Mouse (Mus musculus): ENCODE results near the gene 1700001L19Rik. TPM values are rescaled to one million over a fixed set of nuclear protein-coding genes. Genes with fewer than 3 reads are reported as not detected.

1700001L19Rik gene
- polyA plus RNA-seq, 1 experiment from 2014 or later: 0.95 TPM

GRCm38 (mm10) chr13:68583961-68584360 lies 13.3 kb upstream of the 1700001L19Rik start:
- peaks cover 67% of the 10 kb centered on the region for H3K36me3 ChIP-seq
- DNase-seq (ENCODE audit: low spot score): no peak
- WGBS: 95% methylated on average over 11 of the region's 11 CpGs

GRCm38 (mm10) chr13:68585441-68585840 lies 11.8 kb upstream of the 1700001L19Rik start:
- H3K27me3 ChIP-seq (ENCODE audit: low read depth, poor library complexity, severe bottlenecking): no peaks in the 10 kb centered on the region
- WGBS: 90% methylated on average over 7 of the region's 7 CpGs
- no peaks in the 10 kb centered on the region for H3K9me3 ChIP-seq (replicated peaks)
- H3K4me1 ChIP-seq: peaks cover 9% of the 10 kb centered on the region
- DNase-seq (ENCODE audit: low spot score): no peak
- H3K36me3 ChIP-seq: peaks cover 70% of the 10 kb centered on the region
- no peak overlapping the region for H3K4me3 ChIP-seq
- no peak overlapping the region for H3K27ac ChIP-seq

More at GRCm38 (mm10) chr13:68583961-68584360, 13.3 kb upstream of the 1700001L19Rik start:
- no peaks in the 10 kb centered on the region for H3K27me3 ChIP-seq (ENCODE audit: low read depth, poor library complexity, severe bottlenecking)
- H3K27ac ChIP-seq: no peak overlapping the region
- H3K4me3 ChIP-seq: no peak overlapping the region
- peaks cover 10% of the 10 kb centered on the region for H3K4me1 ChIP-seq
- no peaks in the 10 kb centered on the region for H3K9me3 ChIP-seq (replicated peaks)

GRCm38 (mm10) chr13:68588352-68588751 lies 8.9 kb upstream of the 1700001L19Rik start:
- Histone ChIP-seq H3K9me3 (replicated peaks) (no peaks in the 10 kb centered on the region), H3K36me3 (peaks cover 99% of the 10 kb centered on the region), H3K4me1 (no peaks in the 10 kb centered on the region), H3K4me3 (no peak overlapping the region), H3K27me3 (ENCODE audit: low read depth, poor library complexity, severe bottlenecking) (no peaks in the 10 kb centered on the region), H3K27ac (no peak overlapping the region)
- no peak for DNase-seq (ENCODE audit: low spot score)

GRCm38 (mm10) chr13:68593797-68594196 lies 3.4 kb upstream of the 1700001L19Rik start:
- H3K36me3 ChIP-seq: peaks cover 55% of the 10 kb centered on the region
- H3K27ac ChIP-seq: no peak overlapping the region
- no peak overlapping the region for H3K4me3 ChIP-seq
- H3K27me3 ChIP-seq (ENCODE audit: low read depth, poor library complexity, severe bottlenecking): peaks cover 6% of the 10 kb centered on the region; the same call in 1 of the 2 replicates
- DNase-seq (ENCODE audit: low spot score): no peak
- H3K4me1 ChIP-seq: peaks cover 8% of the 10 kb centered on the region
- 84% methylated on average over 1 of the region's 1 CpGs for WGBS
- no peaks in the 10 kb centered on the region for H3K9me3 ChIP-seq (replicated peaks)

GRCm38 (mm10) chr13:68597667-68598066 lies 446 bp downstream of the 1700001L19Rik start:
- H3K36me3 ChIP-seq: peaks cover 16% of the 10 kb centered on the region
- WGBS: 11% methylated on average over 13 of the region's 13 CpGs
- DNase-seq (ENCODE audit: low spot score): no peak
- peaks cover 6% of the 10 kb centered on the region; the same call in 1 of the 2 replicates for H3K27me3 ChIP-seq (ENCODE audit: low read depth, poor library complexity, severe bottlenecking)
- H3K4me3 ChIP-seq: peak overlapping the region; percentile 41
- peaks cover 10% of the 10 kb centered on the region for H3K4me1 ChIP-seq
- no peak overlapping the region for H3K27ac ChIP-seq
- no peaks in the 10 kb centered on the region for H3K9me3 ChIP-seq (replicated peaks)

GRCm38 (mm10) chr13:68598953-68599352 lies 1.7 kb downstream of the 1700001L19Rik start:
- no peak for DNase-seq (ENCODE audit: low spot score)

GRCm38 (mm10) chr13:68601184-68601583 lies 4.0 kb downstream of the 1700001L19Rik start:
- Histone ChIP-seq H3K9me3 (replicated peaks) (no peaks in the 10 kb centered on the region), H3K27me3 (ENCODE audit: low read depth, poor library complexity, severe bottlenecking) (peaks cover 6% of the 10 kb centered on the region; the same call in 1 of the 2 replicates), H3K4me1 (peaks cover 16% of the 10 kb centered on the region), H3K27ac (no peak overlapping the region), H3K36me3 (no peaks in the 10 kb centered on the region), H3K4me3 (no peak overlapping the region)
- no peak for DNase-seq (ENCODE audit: low spot score)
- 37% methylated on average over 6 of the region's 6 CpGs for WGBS

More at GRCm38 (mm10) chr13:68598953-68599352, 1.7 kb downstream of the 1700001L19Rik start:
- H3K27me3 ChIP-seq (ENCODE audit: low read depth, poor library complexity, severe bottlenecking): peaks cover 6% of the 10 kb centered on the region; the same call in 1 of the 2 replicates
- H3K4me3 ChIP-seq: no peak overlapping the region
- H3K36me3 ChIP-seq: peaks cover 6% of the 10 kb centered on the region; the same call in 1 of the 2 replicates
- H3K27ac ChIP-seq: no peak overlapping the region
- peaks cover 10% of the 10 kb centered on the region for H3K4me1 ChIP-seq
- no peaks in the 10 kb centered on the region for H3K9me3 ChIP-seq (replicated peaks)

- Histone ChIP-seq H3K36me3 (no peaks in the 10 kb centered on the region), H3K27ac (no peak overlapping the region), H3K4me3 (no peak overlapping the region), H3K4me1 (peaks cover 11% of the 10 kb centered on the region; the same call in 1 of the 2 replicates), H3K27me3 (ENCODE audit: low read depth, poor library complexity, severe bottlenecking) (no peaks in the 10 kb centered on the region), H3K9me3 (replicated peaks) (no peaks in the 10 kb centered on the region)
- DNase-seq (ENCODE audit: low spot score): no peak
- 81% methylated on average over 6 of the region's 6 CpGs for WGBS
Measured at GRCm38 (mm10) chr13:68603085-68603484, 5.9 kb downstream of the 1700001L19Rik start.

GRCm38 (mm10) chr13:68605689-68606126 lies 8.5 kb downstream of the 1700001L19Rik start:
- no peaks in the 10 kb centered on the region for H3K27me3 ChIP-seq (ENCODE audit: low read depth, poor library complexity, severe bottlenecking)
- DNase-seq (ENCODE audit: low spot score): peak; percentile 62
- H3K9me3 ChIP-seq (replicated peaks): no peaks in the 10 kb centered on the region
- H3K4me1 ChIP-seq: peaks cover 13% of the 10 kb centered on the region; the same call in 1 of the 2 replicates
- peak overlapping the region; percentile 53 for H3K27ac ChIP-seq
- WGBS: 7% methylated on average over 11 of the region's 11 CpGs
- peak overlapping the region; percentile 46 for H3K4me3 ChIP-seq
- no peaks in the 10 kb centered on the region for H3K36me3 ChIP-seq

GRCm38 (mm10) chr13:68607652-68608405 lies 10.6 kb downstream of the 1700001L19Rik start:
- H3K4me1 ChIP-seq: peaks cover 11% of the 10 kb centered on the region; the same call in 1 of the 2 replicates
- peak overlapping the region; percentile 26 for H3K4me3 ChIP-seq
- WGBS: 50% methylated on average over 21 of the region's 21 CpGs
- peak; percentile 31 for DNase-seq (ENCODE audit: low spot score)
- no peak overlapping the region for H3K27ac ChIP-seq
- H3K27me3 ChIP-seq (ENCODE audit: low read depth, poor library complexity, severe bottlenecking): no peaks in the 10 kb centered on the region
- no peaks in the 10 kb centered on the region for H3K36me3 ChIP-seq
- H3K9me3 ChIP-seq (replicated peaks): no peaks in the 10 kb centered on the region

GRCm38 (mm10) chr13:68622792-68623191 lies 25.6 kb downstream of the 1700001L19Rik start:
- H3K4me3 ChIP-seq: no peak overlapping the region
- DNase-seq (ENCODE audit: low spot score): no peak
- H3K9me3 ChIP-seq (replicated peaks): no peaks in the 10 kb centered on the region
- no peaks in the 10 kb centered on the region for H3K27me3 ChIP-seq (ENCODE audit: low read depth, poor library complexity, severe bottlenecking)
- no peaks in the 10 kb centered on the region for H3K4me1 ChIP-seq
- no peak overlapping the region for H3K27ac ChIP-seq
- no peaks in the 10 kb centered on the region for H3K36me3 ChIP-seq
- 74% methylated on average over 6 of the region's 6 CpGs for WGBS

- Histone ChIP-seq H3K36me3 (no peaks in the 10 kb centered on the region), H3K27ac (no peak overlapping the region), H3K4me3 (no peak overlapping the region), H3K9me3 (replicated peaks) (no peaks in the 10 kb centered on the region), H3K27me3 (ENCODE audit: low read depth, poor library complexity, severe bottlenecking) (no peaks in the 10 kb centered on the region), H3K4me1 (no peaks in the 10 kb centered on the region)
- no peak for DNase-seq (ENCODE audit: low spot score)
- WGBS: 76% methylated on average over 3 of the region's 3 CpGs
Measured at GRCm38 (mm10) chr13:68627041-68627440, 29.8 kb downstream of the 1700001L19Rik start.

- Histone ChIP-seq H3K27me3 (ENCODE audit: low read depth, poor library complexity, severe bottlenecking) (no peaks in the 10 kb centered on the region), H3K36me3 (no peaks in the 10 kb centered on the region), H3K4me1 (no peaks in the 10 kb centered on the region), H3K4me3 (no peak overlapping the region), H3K9me3 (replicated peaks) (no peaks in the 10 kb centered on the region), H3K27ac (no peak overlapping the region)
- 93% methylated on average over 1 of the region's 1 CpGs for WGBS
- no peak for DNase-seq (ENCODE audit: low spot score)
Measured at GRCm38 (mm10) chr13:68642786-68643185, 45.6 kb downstream of the 1700001L19Rik start.

All from limb, embryonic 10.5 days (tissue).